Mouse (Mus musculus) CD4-positive naive resting alpha-beta T cell, adult 76 days (primary cell): ENCODE measurements around the gene Gm20897. TPM values are rescaled to one million over a fixed set of nuclear protein-coding genes. Genes with fewer than 3 reads are reported as not detected.

Experiments used
- total RNA-seq: library from RNA; stranded (reverse); gene quantifications from one replicate; pipeline ENCODE4 v1.2.4, GENCODE M21; 2023

Gm20897 gene
- not detected for total RNA-seq

DNA sequence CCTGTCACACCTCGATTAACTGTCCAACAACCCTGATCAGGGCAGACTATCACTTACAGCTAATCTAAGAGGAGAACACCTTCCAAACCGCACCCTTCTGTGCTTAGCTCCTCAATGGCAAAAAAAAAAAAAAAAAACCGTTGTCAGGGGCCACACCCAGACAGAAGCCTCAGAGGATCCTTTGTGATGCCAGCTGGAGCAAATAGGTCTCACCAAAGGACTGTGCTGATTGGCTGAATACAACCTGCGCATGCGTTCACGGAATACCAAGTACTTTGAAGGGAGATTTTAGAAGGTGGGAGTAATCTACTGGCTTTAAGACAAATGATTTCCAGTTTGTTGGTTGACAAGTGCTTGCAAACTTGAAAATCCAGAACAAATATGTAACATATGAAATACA is at the start of gene Gm20897:
Gene Gm20897 (minus strand): TSS at position 101 of the 400 bp plus-strand sequence.

Other genes with a start within 250 kb of the Gm20897 start
- not detected for gene Gm21732, start 73.5 kb upstream of the Gm20897 start, total RNA-seq